Mouse (Mus musculus) gastrocnemius, postnatal 4 days (tissue): ENCODE measurements around the gene Rhot1. TPM values are rescaled to one million over a fixed set of nuclear protein-coding genes. Genes with fewer than 3 reads are reported as not detected.

Experiments
- DNase-seq, 2 experiments: peaks; one replicate each; pipeline ENCODE4 v3.0.0; 2021 to 2022; ENCODE audit warnings: low spot score in 2 of 2, mixed read lengths in 2 of 2
- total RNA-seq, 2 experiments: library from RNA; stranded (reverse); gene quantifications; 2 replicates each; pipeline ENCODE4 v1.2.3; 2021

Rhot1 gene
- total RNA-seq, 2 experiments from 2014 or later = 54.6 to 55.2 TPM

DNA sequence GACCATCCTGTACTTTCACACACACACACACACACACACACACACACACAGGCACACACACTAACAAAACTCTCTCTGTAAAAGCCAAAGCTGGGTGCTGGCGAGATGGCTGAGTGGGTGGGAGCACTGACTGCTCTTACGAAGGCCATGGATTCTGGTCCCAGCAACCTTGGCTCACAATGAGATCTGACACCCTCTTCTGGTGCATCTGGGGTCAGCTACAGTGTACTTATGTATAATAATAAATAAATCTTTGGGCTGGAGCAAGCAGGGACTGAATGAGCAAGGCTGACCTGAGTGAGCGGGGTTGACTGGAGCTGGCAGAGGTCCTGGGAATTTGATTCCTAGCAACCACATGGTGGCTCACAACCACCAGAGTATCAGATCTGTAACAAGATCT is 75.0 kb downstream of the Rhot1 start:
- peak in 1 of 2 experiments; percentile 31 for DNase-seq

DNA sequence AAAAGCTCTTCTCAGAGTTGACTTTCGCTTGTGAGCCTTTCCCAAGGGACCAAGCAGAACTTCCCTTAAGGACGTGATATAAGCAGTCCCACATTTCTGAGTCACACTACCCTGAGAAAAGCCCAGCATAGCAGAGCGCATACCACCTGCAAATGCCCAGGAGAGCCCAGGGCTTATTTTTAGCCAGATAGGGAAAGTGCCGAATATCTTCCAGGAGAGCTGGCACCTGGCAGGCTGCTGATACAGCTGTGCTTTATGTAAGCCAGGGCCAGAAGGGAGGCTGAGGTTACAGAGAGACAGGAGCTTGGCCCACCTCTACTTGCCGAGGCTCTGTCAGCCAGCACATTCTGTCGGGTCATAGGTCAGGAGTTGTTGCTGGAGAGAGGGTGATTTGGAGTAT is 75.8 kb downstream of the Rhot1 start:
- DNase-seq = peak in 1 of 2 experiments; percentile 25

DNA sequence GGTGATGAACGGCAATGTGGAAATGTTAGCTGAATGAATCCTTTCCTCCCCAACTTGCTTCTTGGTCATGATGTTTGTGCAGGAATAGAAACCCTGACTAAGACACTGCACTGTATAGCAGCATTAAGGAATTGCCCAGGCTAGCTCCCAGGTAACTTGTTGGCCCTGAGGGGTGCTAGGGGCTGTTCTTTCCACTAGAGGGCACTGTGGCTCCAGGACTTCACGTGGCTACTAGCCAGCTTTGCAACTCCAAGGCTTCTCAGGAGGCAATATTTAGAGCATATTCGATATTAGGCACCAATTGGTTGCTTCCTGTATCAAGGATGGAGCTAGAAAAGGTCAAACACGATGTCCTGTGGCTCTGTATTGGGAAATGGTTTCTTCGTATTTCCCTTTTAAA is 78.3 kb downstream of the Rhot1 start:
- peak in 1 of 2 experiments; percentile 65 for DNase-seq

DNA sequence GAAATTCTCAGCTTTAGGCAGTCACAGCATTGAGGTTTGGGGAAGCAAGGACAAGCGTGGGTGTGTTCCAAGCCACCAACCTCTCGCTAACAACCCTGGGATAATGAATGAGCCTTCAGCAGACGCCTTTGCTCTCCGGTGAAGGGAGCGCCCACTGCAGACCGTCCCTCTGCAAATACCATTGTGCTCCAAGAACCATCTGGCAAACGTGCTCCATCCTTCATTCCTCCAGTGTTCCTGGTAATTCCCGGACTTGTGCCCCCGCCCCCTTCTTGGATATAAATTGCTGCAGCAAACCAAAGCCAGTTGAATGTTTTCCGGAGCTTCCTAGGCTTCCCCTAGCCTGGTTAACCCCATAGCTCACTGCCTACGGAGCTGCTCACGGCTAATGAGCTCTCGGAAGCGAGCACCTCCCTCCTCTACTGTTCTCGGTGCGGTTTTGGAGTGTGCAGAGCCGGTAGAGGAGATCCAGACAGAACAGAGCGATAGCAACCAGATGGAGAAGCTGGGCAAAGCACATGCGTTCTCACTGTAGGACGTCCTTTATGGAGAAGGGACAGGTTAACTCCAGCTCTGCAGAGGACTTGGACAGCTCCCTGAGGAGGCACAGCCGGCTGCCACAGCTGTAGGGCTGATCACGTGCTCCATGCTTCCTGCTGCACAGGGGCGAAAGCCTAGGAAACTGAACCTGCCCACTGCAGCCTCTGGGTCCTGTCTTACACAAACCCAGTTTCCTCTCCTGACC is 81.1 kb downstream of the Rhot1 start:
- peak in 1 of 2 experiments; percentile 53 for DNase-seq

DNA sequence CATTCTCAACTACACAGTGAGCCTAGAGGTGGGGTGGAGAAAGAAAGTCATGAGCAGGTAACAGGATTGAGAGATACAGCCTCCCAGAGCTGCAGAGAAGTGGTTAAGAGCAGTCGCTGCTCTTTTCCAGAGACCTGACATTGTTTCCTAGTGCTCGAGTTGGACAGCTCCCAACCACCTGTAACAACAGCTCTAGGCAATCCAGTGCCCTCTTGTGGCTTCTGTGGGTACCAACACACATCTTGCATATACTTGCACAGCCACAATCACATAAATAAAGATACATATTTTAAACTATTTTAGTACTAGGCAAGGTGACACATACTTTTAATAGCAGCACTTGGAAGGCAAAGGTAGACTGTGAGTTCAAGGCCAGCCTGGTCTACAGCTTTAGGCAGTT is 82.2 kb downstream of the Rhot1 start:
- no peak for DNase-seq

DNA sequence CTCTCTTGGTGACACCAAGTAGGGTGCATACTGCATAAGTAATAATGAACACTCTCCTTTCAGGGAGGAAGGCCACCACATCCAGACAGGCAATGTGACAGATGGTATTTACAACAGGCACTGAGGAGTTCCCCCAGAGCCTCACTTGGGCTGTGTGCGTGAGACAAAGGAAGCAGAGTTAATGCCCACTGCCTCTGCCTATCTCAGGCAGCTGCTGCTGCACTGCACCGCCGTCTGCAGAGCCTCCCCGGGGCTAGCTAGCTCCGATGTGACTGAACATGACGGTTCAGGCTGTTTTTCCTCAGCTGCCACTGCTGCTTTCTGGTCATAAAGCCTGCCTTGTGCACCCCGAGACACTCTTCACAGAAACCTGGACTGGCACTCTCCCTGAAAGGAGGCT is 83.6 kb downstream of the Rhot1 start:
- no peak for DNase-seq

DNA sequence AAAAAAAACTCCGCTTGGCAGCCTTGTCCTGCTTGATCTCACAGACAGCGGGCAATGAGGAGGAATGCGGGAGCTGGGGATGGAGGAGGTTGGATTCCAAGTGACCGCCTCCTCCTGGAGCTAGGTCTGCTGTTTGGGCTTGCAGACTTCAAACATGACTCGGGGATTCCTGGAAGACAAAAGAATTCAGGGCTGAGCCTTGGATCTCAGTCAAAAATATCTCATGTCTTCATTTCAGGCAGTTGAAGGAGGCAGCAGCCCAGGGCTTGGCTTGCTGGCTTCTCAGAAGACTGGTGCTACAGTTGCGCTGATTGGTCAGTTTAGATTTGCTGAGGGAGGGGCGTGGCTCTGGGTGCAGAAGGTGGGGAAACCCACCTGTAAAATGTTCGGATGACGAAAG is 86.2 kb downstream of the Rhot1 start:
- DNase-seq = no peak

DNA sequence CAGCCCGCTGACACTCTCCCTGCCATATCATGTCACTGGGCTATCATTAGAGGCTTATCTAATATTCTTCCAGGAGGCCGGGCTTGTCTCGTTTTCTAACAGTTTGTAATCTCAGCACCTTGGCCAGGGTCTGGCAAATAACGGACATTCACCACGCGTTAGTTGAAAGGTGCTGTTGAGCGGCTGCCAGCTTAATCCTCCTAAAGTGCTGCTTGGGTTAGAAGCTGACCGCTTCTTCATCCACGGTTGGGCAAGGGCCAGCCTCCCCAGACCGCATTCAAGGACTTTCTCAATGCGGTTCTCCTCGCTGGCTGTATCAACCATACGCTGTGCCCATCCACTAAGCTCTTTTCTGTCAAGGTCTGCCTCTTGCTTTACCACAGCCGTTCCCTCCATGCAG is 87.0 kb downstream of the Rhot1 start:
- DNase-seq = no peak

DNA sequence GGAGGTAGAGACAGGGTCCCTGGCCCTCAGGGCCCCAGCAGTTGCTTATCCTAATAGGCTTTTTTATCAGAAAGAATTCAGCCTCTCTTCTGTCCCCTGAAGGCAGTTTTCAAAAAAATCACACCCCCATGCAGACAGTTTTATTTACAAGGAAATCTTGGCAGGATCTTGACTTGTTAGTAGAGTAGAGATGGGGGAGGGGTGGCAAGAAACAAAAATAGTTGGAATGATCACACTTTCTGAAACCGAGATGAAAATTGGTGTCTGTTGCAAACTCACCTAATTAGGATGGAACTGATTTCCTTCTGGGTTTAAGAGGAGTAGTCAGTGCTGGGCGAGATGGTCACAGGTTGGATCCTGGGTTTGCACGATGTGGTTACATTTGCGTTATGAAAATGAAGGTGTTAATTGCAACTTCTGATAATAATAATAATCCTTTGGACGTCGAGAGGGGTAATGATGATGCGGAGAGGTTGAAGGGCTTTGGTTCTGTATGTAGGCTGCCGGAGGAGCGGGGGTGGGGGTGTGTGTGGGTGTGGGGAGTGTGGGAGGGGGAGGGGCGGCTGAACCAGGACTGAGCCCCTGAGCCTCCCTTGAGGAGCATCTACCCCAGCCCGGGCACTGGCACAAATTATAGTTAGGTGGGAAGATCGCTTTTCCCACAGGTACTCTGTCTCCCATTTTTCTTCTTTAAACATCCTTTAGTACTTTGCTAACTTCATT is 90.9 kb downstream of the Rhot1 start:
- DNase-seq = no peak

DNA sequence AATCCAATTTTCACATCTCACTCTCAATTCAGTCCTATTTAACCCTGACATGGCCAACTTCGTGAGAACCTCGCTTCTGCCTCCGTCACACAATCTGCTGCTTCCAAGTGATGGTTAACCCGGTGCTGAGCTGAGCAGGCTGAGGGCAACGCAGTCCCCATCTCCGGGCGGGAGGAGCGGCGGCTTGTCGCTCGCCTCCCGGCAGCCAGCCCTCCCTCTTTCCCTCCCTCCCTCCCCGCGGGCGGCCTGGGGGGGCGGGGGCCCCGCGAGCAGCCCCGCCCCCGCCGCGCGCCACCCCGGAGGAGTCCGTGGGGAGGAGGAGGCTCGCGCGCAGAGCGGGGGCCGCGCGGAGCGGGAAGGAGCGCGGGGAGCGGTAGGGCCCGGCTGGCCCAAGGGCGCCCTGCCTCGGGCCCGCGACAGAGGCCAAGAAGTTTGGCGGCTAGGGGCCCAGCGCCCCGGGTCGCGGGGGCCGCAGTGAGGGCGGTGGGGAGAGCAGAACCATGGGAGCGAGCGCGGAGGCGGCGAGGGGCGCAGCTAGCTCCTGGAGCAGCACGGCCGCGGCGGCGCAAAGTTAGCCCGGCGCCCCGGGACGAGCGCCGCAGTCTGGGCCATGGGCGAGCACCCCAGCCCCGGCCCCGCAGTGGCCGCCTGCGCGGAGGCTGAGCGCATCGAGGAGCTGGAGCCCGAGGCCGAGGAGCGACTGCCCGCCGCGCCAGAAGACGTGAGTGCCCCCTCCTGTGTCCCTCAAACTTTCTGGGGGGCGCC is 91.9 kb downstream of the Rhot1 start, which contains the start of gene Rhbdl3:
Gene Rhbdl3 (plus strand): TSS at position 362 of the 765 bp plus-strand sequence.
- peak; percentile 63 to 73 for DNase-seq

DNA sequence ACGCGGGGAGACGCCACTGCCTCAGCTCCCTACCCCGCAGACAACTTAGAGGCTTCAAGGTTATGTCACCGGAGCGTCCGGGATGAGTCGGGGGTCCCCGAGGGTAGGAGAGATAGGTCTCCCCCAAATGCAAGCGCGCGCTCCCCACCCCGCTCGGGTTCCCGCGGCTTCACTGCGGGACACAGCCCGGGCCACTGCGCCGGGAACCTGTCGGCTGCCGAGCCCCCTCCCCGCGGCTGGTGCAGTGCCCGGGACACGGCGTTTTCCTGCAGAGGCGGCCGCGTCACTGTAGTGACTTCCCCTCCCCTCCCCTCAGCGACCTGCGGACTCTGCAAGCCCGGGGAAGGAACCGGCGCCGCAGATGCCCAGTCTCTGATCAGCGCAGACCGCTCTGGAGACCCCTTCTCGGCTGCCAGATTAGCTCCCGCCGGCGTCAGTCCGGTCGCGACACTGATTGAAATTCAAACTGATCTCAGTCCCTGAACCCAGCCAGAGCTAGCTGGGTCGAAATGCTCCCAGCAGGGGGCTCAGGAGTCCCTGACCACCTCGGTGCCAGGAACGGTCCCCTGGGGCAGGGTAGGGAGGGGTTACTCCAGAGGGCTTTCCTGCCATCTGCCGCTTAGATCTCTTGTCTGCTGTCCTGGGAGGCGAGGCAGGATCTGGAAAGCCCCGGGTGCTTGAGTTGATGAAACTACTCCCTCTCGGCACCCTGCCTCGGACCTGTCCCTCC is 92.7 kb downstream of the Rhot1 start:
- peak; percentile 53 to 68 for DNase-seq

DNA sequence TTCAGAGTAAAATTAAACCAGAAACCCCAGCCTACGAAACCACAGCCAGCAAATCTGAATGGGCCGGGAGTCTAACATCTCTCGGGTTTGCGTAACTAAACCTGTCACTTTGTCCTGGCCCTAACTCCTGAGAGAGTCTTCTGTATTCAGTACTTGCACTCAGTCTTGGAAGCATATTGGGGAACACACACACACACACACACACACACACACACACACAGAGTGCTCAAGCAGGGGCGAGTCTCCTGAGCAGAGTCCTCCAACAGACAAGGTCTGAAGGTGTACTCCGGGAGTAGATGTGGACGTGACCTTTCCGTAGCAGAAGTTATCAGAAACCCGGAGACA is 93.2 kb downstream of the Rhot1 start:
- DNase-seq = no peak

DNA sequence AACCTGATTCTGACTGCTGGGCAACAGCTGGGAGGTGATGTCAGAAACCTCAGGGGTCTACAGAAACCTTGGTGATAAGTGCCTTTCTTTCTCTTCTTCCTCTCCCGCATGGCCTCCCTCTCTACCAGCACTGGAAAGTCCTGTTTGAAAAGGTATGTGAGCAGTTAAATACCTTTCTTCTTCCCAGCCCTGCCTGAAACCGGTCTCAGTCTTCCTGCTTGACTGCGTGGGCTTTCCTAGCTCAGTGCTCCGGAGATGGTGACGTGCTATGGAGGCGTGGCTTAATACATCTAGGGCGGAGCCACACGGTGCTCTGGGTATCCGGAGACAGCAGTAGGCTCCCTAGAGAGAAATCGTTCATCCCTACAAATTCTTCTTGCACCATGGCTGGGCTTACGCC is 93.7 kb downstream of the Rhot1 start:
- DNase-seq = peak in 1 of 2 experiments; percentile 42

DNA sequence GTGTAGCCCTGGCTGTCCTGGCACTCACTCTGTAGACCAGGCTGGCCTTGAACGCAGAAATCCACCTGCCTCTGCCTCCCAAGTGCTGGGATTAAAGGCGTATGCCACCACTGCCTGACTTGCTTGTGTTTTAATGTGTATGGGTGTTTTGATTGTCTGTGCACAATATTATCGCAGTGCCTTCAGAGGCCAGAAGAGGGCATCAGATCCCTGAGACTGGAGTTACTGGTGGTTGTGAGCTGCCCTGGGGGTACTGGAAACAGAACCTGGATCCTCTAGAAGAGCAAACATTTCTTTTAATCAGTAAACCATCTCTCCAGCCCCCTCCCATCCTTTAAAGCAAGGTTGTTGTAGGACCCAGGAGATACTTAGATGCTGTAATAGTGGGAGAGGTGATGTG is 94.9 kb downstream of the Rhot1 start:
- no peak for DNase-seq

DNA sequence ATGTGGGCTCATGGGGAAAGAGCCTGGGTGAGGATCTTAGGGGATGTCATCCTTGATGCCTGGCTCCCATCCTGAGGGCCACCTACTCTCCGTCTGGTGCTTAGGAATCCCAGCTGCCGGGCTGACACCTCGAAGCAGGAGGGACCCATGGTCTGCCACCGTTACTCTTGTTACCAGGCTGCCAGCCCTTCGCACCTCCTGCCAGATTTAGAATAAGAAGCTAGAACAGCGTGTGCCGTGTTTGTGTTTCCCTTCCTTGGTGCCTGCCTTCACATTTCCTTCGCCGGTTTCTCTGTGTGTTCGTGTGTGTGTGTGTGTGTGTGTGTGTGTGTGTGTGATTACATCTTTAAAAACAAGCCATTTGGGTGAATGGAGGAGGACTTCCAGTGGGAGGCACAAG is 96.0 kb downstream of the Rhot1 start:
- DNase-seq = no peak

DNA sequence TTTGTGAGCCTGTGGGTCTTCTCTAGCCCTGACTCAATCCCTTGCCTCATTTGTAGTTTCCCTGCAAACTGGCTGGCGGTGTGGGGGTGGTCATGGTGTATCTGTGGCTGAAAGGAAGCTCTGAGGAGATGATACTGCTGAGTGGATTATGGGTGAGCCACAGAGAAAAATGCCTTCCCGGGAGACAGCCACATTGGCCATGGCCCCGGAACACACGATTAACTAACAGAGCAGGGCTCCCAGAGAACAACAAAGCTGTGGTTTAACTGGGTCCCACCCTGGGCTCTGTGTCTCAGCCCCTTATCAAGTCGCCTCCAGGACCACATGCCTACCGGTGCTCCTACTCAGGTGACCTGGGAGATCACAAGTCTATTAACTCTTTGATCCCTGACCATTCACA is 99.7 kb downstream of the Rhot1 start:
- DNase-seq = no peak

DNA sequence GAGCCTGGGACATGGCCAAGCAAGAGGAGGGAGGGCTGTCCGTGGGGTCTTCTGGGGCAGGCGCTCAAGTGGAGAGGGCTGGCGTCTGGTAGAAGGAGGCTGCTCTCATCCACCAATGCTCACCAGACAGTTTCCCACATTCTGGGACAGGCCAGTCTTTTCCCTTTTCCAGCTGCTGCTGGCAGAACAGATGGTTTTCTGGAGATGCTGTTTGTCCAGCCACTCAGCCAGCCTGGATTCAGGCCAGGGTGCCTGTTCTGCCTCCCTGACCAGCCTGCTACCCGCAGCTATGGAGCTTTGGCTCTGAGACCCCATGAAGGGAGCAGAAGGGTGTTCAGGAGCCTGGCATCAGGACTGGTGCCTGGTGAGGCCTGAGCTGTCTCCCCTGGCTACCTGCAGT is 102.5 kb downstream of the Rhot1 start:
- DNase-seq = peak in 1 of 2 experiments; percentile 30

DNA sequence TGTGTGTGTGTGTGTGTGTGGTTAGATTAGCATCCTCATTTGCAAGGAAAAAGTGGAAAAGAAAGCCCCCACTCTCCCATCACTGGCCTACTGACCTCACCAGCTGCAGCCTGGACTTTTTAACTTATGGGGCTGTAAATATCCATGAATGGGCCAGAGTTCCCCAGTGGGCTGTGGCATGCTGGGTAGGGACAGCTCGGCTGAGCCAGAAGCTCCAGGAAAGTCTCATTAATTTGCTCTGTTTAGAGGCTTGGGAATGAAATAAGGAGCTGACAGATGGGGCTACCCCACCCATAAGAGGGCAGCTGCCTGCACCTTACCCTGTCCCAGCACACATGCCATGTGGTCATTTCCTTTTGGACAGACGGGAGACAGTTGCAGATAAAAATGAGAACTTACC is 103.2 kb downstream of the Rhot1 start:
- DNase-seq = no peak

DNA sequence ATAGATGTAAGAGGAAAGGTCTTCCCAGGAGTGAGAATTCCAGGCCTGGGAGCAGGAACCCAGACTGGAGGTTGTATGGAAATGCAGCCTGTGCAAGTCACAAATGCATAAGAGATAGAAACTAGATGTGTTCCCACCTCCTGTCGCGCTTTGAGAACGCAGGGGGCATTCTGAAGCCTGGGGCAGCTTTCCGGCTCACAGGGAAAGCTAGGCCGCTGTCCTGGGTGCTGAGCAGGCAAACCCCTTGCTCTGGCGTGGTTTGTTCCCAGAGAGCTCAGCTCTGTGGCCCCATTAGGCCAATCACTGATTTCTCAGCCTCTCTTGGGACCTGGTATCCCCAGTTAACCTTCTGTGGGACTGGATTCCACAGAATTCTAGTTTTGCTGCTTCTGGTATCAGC is 103.7 kb downstream of the Rhot1 start:
- DNase-seq = no peak

DNA sequence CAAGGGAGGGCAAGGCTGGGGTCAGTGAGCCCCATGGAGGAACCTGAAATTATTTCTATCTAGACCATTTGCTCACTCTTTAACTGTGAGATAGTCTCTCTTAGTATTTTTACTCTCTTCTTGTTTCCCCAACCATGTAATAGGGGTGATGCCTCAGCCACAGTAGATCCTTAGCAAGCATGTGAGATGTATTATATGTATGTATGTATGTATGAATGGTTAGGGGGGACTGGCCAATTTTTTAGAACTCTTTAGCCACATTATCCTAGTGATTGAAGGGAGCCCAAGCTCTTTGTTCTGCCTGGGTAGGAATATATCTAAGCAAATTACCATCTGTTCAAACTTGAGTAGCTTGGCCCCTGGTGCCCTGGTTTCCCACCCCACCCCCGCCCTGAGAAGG is 104.6 kb downstream of the Rhot1 start:
- DNase-seq = no peak

DNA sequence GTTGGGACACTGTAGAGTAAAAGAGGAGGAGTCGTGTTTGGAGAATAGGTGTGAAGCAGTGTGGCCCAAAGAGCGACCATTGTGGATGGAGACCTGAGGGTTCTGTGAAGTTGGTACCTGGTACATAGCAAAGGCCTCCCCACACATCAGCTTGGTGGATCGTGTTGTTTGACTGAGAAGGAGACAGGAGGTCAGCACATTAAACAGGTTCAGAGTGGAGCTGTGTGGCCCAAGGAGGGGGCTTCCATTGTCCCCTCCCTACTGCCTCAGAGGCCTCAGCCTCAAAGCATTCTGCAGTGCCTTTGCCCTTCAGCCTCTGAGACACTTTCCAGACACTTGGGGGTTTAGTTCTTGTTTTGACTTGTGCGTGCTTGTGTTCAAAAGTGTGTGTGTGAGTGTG is 105.1 kb downstream of the Rhot1 start:
- DNase-seq = no peak
